13 mouse cellular contexts compared by ENCODE assay signal in genomic region chr6:94999002-94999401, GRCm38 (mm10).
DNase-seq lines count a peak whose midpoint lies in the region; ATAC-seq and TF ChIP-seq lines count a peak whose summit lies in the region.
"Had no signal": no experiment of that assay in that cellular context is flagged by ENCODE, and none has a peak within 500 bp of the region (broad histone marks: within the 10 kb centered on the region; RNA-seq: fewer than 3 reads in every experiment).

No protein-coding gene starts in this region.

- no peak overlapping the region for H3K4me2 ChIP-seq in liver, postnatal 0 days (ENCODE audit: low read depth, low read length)
- H3K4me2 ChIP-seq in liver, embryonic 11.5 days = no peak overlapping the region
- no peak overlapping the region for H3K4me2 ChIP-seq in stomach, postnatal 0 days (replicated peaks; ENCODE audit: low read depth)
- H3K4me2 ChIP-seq: forebrain, embryonic 12.5 days; neural tube, embryonic 12.5 days had no signal

- no peak overlapping the region for H3K27ac ChIP-seq in liver, postnatal 0 days (ENCODE audit: low read depth)
- no peak overlapping the region for H3K27ac ChIP-seq in liver, embryonic 11.5 days (ENCODE audit: low read depth, low read length)
- H3K27ac ChIP-seq in stomach, postnatal 0 days (replicated peaks) = no peak overlapping the region
- H3K27ac ChIP-seq: forebrain, embryonic 12.5 days; midbrain, embryonic 10.5 days; neural tube, embryonic 12.5 days had no signal

- no peak for TF ChIP-seq CTCF in liver, postnatal 0 days (IDR thresholded peaks at IDR 0.05; ENCODE audit: low read depth)
- no peak for TF ChIP-seq CTCF in stomach, postnatal 0 days (IDR thresholded peaks at IDR 0.05; ENCODE audit: low read depth)

- H3K4me3 ChIP-seq in liver, postnatal 0 days (ENCODE audit: low read depth, low read length) = no peak overlapping the region
- H3K4me3 ChIP-seq in liver, embryonic 11.5 days (ENCODE audit: low read depth, low read length) = no peak overlapping the region
- no peak overlapping the region for H3K4me3 ChIP-seq in stomach, postnatal 0 days (ENCODE audit: low read depth, low read length)
- H3K4me3 ChIP-seq: forebrain, embryonic 12.5 days; midbrain, embryonic 10.5 days; neural tube, embryonic 12.5 days had no signal

- DNase-seq in cerebellum, postnatal 10 days = peak; percentile 36 to 54
- DNase-seq in cerebellum, adult 9-11 months = no peak
- peak; percentile 37 for DNase-seq in liver, postnatal 0 days
- no peak for DNase-seq in liver, embryonic 11.5 days (ENCODE audit: low spot score)
- DNase-seq in kidney, postnatal 36 days = peak; percentile 74
- DNase-seq in stomach, postnatal 0 days (ENCODE audit: low spot score) = peak; percentile 54
- DNase-seq in right cerebral cortex, postnatal 36 days (ENCODE audit: low spot score in 2 of 2) = no peak
- DNase-seq in left cerebral cortex, postnatal 14 days (ENCODE audit: low spot score in 2 of 2) = no peak
- DNase-seq: heart, postnatal 4 days; liver had no signal

- TF ChIP-seq EP300 in liver, postnatal 0 days (IDR thresholded peaks at IDR 0.05; ENCODE audit: low read depth) = no peak
- TF ChIP-seq EP300 in stomach, postnatal 0 days (optimal IDR thresholded peaks at IDR 0.05) = no peak

- intact Hi-C loops in left cerebral cortex, postnatal 14 days (cut with DNase I) = no loop called here

- no peaks in the 10 kb centered on the region for H3K9me3 ChIP-seq in liver, postnatal 0 days (ENCODE audit: low read length)
- no peaks in the 10 kb centered on the region for H3K9me3 ChIP-seq in liver, embryonic 11.5 days (ENCODE audit: control insufficient read depth, low read length)
- no peaks in the 10 kb centered on the region for H3K9me3 ChIP-seq in stomach, postnatal 0 days (ENCODE audit: control insufficient read depth, low read length)
- H3K9me3 ChIP-seq: forebrain, embryonic 12.5 days; midbrain, embryonic 10.5 days; neural tube, embryonic 12.5 days had no signal

- ATAC-seq in liver, postnatal 0 days = peak; percentile 88
- no peak for ATAC-seq in liver, embryonic 11.5 days (replicated peaks; ENCODE audit: low FRiP score)
- no peak for ATAC-seq in stomach, postnatal 0 days (ENCODE audit: low FRiP score, low TSS enrichment)

- WGBS in liver, postnatal 0 days (ENCODE audit: insufficient replicate concordance) = 59% methylated on average over 6 of the region's 6 CpGs
- WGBS in liver, embryonic 11.5 days = 73% methylated on average over 6 of the region's 6 CpGs
- 39% methylated on average over 6 of the region's 6 CpGs for WGBS in stomach, postnatal 0 days

- H3K27me3 ChIP-seq in liver, postnatal 0 days (ENCODE audit: insufficient read depth, low read length) = no peaks in the 10 kb centered on the region
- H3K27me3 ChIP-seq in liver, embryonic 11.5 days (replicated peaks; ENCODE audit: control insufficient read depth, insufficient read depth, low read length) = no peaks in the 10 kb centered on the region
- H3K27me3 ChIP-seq in stomach, postnatal 0 days (ENCODE audit: control insufficient read depth, insufficient read depth, low read length) = no peaks in the 10 kb centered on the region
- H3K27me3 ChIP-seq: forebrain, embryonic 12.5 days; neural tube, embryonic 12.5 days had no signal

- H3K36me3 ChIP-seq in liver, postnatal 0 days (replicated peaks; ENCODE audit: insufficient read depth, low read length) = no peaks in the 10 kb centered on the region
- H3K36me3 ChIP-seq in liver, embryonic 11.5 days (ENCODE audit: control insufficient read depth, insufficient read depth, low read length) = no peaks in the 10 kb centered on the region
- H3K36me3 ChIP-seq in stomach, postnatal 0 days (ENCODE audit: control insufficient read depth, insufficient read depth, low read length) = no peaks in the 10 kb centered on the region
- H3K36me3 ChIP-seq: forebrain, embryonic 12.5 days; midbrain, embryonic 10.5 days; neural tube, embryonic 12.5 days had no signal

- no peak overlapping the region for H3K9ac ChIP-seq in liver, postnatal 0 days (replicated peaks)
- no peak overlapping the region for H3K9ac ChIP-seq in liver, embryonic 11.5 days (ENCODE audit: low read depth, low read length)
- no peak overlapping the region for H3K9ac ChIP-seq in stomach, postnatal 0 days (ENCODE audit: low read length)
- H3K9ac ChIP-seq: forebrain, embryonic 12.5 days; neural tube, embryonic 12.5 days had no signal

- H3K4me1 ChIP-seq in liver, postnatal 0 days (ENCODE audit: insufficient read depth) = no peaks in the 10 kb centered on the region
- H3K4me1 ChIP-seq in liver, embryonic 11.5 days (replicated peaks; ENCODE audit: control insufficient read depth, insufficient read depth, low read length) = no peaks in the 10 kb centered on the region
- no peaks in the 10 kb centered on the region for H3K4me1 ChIP-seq in stomach, postnatal 0 days (replicated peaks; ENCODE audit: control insufficient read depth, insufficient read depth)
- H3K4me1 ChIP-seq: forebrain, embryonic 12.5 days; midbrain, embryonic 10.5 days; neural tube, embryonic 12.5 days had no signal

Comparison
In these comparisons a context has a peak if more than half of its experiments do, and no peak if none do; other contexts are left out.
1. DNase-seq: peak in cerebellum, postnatal 10 days (2 of 2), liver, postnatal 0 days (single experiment), kidney, postnatal 36 days (2 of 2) and stomach, postnatal 0 days (single experiment); none in cerebellum, adult 9-11 months (single experiment), liver, embryonic 11.5 days (single experiment), right cerebral cortex, postnatal 36 days (0 of 2) and left cerebral cortex, postnatal 14 days (0 of 2).